Mouse (Mus musculus) heart, postnatal 25 days (tissue): ENCODE results near the gene Zcchc7. TPM values are rescaled to one million over a fixed set of nuclear protein-coding genes. Genes with fewer than 3 reads are reported as not detected.

Experiments used
- DNase-seq: peaks from one replicate; pipeline ENCODE4 v3.0.0; 2022; ENCODE audit warnings: low spot score
- intact Hi-C: fragments of 180-260 bp; cut with DNase I; formaldehyde crosslinking; loops from one replicate; pipeline ENCODE4 v1.15.1; 2025
- total RNA-seq, 2 experiments: library from RNA; stranded (reverse); gene quantifications; 2 replicates each; pipeline ENCODE4 v1.2.3; 2021

Zcchc7 gene
- total RNA-seq, 2 experiments from 2014 or later: 12.9 to 15.5 TPM

DNA sequence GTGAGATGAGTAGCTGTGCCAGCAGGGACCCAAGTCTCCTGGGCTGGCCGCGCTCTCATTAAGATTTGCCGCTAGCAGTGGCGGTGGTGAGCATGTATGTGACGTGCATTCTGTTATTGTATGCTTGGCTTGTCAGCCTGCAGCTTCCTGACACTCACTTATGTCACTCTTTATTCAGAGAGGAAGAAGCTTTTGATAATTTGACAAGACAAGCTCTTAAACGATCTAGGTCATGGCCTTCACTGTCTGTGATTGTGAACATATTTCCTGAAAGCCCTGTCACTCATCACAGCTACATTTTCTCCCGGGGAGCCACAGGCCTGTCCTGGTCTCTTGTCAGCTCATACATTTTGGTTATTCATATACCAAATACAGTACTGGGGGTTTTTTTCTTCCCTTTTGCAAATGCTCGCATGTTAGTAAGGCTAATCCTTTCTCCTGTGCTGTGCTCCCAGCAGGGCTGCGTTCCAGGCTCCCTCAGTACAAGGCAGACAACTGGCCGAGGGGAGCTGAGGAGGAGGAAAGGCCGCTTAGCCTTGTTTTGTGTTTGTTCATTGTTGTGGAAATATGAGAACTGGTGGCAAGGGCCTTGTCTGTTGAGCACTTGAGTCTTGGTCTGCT lies 150.1 kb downstream of the Zcchc7 start:
- intact Hi-C loops: loop anchor here (10.0 kb wide), 1 partner anchor 151 kb away; the partner anchor contains the start of gene Zcchc7
- no peak for DNase-seq

DNA sequence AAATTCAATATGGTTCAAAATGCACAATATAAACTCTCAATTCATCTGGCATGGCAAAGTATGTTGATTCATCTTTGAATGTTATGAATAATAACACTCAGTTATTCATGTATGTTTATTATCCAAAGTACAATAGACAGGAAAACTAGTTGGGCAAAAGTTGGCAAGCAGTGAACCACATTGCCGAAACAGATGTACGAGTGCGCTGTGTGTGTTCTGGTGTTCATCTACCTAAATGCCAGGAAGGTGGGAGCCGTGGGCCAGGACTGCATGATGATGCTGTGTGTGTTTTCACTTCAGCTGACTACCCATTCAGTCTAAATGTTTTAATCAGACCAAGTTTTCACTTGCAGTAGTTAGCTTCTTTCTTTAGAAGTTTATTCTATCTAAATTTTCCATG lies 150.7 kb downstream of the Zcchc7 start:
- intact Hi-C loops: loop anchor here (10.0 kb wide), 1 partner anchor 152 kb away; the partner anchor contains the start of gene Zcchc7
- no peak for DNase-seq

DNA sequence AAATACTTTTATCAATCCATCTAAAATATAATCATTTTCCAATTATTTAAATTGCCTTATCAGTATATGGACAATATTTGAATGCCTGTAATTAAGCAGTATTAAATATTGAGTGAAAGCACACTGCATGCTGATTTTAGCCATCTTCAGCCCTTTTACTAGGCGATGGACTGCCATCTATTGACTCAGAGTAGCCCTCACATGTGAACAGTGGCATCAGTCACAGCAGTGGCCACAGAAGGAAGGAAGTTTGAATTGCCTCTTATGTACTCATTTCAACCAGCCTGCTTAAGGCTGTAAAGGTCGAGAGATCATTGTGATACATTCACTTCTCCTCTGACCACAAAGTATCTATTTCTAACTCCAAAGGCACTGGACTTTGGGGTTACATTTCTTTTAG lies 154.4 kb downstream of the Zcchc7 start:
- intact Hi-C loops: loop anchor here (10.0 kb wide), 1 partner anchor 335 kb away; no protein-coding TSS in a partner anchor
- DNase-seq: no peak

DNA sequence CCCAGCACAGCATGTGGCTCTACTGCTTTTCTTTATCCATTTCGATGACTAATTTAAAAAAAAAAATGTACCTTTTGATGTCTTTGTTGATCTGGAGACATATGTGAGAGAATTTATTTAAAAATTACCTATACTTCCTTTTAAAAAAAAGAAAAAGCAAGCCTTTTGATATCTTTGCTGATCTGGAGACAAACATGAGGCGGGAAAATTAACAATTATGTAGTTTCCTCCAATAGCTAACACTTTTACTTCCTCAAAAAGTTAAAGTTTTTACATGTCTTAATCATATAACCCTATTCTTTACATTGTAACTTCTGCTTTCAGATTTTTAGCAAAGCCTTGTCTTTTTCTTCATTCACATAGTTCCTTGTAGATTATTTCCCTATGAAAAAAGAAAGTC lies 155.2 kb downstream of the Zcchc7 start:
- intact Hi-C loops: loop anchor here (10.0 kb wide), 1 partner anchor 336 kb away; no protein-coding TSS in a partner anchor
- DNase-seq: no peak

DNA sequence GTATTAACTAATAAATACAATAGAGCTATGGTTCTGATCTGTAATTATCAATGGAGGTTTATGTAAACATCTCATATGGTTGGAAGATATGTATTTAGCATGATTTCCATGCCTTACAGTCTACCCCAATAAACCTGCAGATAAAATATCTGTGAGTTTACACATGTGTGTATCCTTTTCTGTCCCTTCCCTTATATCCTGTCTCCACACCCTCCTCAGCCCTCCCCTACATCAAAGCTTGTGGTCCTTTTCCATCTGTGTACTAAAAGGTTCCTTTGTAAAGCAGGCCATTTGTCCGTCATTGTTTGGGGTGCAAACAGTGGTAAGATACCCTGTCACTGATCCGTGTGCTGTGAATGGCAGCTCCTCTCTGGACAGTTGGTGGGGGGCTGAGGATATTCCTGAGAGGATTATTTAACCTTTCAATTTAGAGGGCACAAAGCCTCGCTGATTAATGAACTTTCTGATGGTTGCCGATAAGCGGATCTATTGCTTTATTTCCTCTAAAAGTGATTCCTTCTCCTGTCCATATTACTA lies 161.7 kb downstream of the Zcchc7 start:
- intact Hi-C loops: loop anchor here (10.0 kb wide), 1 partner anchor 343 kb away; no protein-coding TSS in a partner anchor
- no peak for DNase-seq

DNA sequence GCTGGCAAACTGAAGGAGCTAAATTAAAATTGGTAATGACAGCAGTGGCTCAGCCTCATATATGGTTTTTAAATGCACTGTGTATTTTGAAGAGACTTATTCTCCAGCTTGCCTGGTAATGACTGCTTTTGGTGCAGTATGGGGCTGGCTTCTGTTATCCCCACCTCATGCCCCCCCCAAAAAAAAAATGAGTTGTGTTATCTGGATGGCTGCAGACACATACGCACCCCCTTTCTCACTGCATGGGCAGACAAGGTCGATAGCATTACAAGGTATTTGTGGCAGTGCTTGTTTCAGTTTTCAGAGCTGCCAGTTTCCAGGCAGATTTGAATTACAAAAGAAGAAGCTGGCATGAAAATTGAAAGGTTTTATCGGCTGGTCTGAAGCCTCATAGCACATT lies 162.2 kb downstream of the Zcchc7 start:
- intact Hi-C loops: loop anchor here (10.0 kb wide), 1 partner anchor 343 kb away; no protein-coding TSS in a partner anchor
- no peak for DNase-seq

DNA sequence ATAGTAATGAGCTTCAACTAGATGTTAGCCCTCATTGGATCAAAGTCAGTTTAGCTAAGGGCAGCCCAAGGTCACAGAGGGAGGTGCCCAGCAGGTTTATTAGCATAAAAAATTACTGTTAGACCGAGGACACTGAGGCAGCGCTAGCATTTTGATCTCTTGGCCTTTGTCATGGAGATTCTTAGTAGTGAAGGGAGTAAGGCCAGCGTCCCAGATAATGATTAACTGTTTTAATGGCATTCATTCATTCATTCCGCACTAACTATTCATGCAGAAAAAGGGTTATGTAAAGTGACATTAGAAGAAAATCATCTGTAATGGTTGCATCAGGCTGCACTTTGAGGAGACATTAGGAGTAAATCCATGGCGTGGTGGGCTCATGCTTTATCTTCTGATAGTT lies 165.2 kb downstream of the Zcchc7 start:
- DNase-seq: no peak
- intact Hi-C loops: no loop called here

DNA sequence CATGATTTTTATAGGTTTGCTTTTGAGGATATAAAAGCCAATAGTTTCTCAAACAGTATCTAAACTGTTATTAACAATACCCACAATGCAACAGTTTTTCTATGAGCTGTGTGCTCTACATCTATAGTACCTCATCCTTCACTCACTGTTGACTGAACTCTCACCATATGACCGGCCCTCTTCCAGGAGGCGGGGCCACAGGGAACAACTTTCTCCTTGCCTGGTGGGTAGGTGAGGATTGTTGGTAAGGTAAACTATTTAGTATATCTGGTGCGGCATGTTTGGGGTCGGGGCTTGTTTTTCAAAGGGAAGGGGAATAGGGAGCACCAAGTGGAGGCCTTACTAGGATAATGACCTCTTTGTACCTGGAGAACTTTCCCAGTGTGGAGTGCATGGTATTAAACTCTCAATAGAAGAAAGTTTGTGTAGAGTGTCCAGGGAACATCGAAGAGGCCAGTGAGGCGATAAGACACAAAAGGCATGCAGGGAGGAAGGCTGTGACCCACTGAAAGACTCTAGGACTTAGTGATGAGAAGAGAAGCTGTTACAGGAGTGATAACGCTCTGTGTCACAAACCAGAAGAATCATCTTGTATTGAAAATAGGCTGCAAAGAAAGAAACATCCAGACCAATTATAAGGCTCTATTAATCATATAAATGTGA lies 166.9 kb downstream of the Zcchc7 start:
- DNase-seq: no peak
- intact Hi-C loops: no loop called here

DNA sequence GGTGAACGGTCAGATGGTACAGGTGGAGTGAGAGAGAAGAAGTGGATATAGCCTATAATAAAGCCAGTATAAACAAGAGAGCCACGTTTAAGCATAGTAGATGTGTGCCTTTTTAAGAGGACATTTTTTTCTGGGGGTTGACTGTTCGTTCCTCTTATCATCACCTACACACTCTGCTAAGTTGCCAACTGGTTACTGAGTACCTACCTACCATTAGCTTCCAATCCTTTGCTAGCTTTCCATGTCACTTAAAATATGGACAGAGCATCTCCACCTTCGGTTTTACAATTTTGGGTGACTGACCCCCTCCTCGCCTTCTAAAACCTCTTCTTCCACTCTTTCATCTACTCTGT lies 167.4 kb downstream of the Zcchc7 start:
- intact Hi-C loops: no loop called here

DNA sequence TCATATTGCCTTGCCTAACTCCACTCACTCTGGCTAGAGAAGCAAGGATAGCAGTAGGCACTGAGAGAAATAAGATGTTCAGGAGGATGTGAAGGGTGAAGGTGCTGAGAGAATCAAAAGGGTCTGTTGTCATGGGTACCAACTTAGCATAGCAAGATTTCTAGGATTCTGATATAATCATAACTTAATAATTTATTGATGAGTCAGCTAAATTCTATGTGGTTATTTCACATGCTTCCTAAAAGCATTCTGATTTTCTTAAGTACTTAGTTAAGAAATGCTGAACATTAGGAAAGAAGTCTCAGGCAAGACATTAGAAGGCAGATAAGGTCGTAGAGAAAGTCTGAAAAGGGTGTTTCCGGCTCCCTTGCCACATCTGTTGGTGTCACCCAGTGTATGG lies 172.3 kb downstream of the Zcchc7 start:
- no peak for DNase-seq
- intact Hi-C loops: no loop called here

More for the DNA sequence above, 167.4 kb downstream of the Zcchc7 start:
- DNase-seq: no peak

DNA sequence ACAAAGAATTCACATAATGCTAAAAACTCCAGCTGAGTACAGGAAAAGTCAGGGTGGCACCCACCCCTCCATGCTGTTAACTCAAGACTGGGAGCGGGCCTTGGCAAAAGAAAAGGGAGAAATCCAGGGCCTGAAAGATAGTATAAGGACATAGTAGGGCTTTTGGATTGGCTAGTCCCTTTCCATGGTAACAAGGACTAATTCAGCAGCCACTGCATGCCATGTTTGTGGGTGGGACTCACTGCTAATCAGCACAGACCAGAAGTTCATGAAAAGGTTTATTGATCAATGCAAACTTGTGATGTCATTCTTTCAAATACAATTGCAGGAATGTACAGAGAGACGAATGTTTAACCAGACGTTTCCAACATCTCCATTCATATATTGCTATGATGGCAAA lies 173.1 kb downstream of the Zcchc7 start:
- intact Hi-C loops: no loop called here
- no peak for DNase-seq

DNA sequence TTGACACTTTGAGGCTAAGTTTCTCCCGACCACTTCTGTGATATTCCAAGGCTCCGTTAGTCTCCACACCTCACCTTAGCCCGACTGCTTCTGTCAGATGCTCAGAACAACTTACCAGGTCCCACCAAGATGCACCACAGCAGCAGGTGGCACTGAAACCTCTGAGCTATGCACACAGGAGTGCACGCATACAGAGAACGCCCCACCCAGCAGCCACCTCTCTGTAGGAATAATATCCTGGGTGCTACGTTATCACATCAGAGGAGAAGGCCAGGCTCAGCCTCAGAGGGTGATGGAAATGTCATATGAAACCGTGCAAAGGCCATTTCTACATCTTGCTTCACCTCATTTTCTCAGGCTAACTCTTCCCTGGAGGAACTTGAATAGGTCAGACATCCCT lies 174.7 kb downstream of the Zcchc7 start:
- intact Hi-C loops: no loop called here
- no peak for DNase-seq

DNA sequence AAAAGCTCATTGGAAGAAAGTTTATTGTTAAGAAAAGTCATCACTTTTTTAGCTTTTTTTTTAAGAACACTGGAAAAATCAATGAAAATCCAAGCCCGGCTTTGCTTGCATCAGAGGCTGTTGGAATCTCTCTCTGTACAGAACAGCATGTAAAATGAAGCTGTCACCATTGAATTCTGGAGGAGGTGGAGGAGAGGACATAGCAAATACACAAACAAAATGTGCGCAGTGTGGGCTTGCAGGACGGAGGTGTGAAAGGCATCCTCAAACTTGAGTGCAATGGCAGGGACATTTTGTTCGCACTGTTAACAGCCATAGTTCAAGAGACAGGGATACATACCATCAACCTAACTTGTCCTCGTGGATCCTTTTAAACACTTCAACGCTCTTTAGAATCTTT lies 176.1 kb downstream of the Zcchc7 start:
- intact Hi-C loops: no loop called here
- DNase-seq: no peak

DNA sequence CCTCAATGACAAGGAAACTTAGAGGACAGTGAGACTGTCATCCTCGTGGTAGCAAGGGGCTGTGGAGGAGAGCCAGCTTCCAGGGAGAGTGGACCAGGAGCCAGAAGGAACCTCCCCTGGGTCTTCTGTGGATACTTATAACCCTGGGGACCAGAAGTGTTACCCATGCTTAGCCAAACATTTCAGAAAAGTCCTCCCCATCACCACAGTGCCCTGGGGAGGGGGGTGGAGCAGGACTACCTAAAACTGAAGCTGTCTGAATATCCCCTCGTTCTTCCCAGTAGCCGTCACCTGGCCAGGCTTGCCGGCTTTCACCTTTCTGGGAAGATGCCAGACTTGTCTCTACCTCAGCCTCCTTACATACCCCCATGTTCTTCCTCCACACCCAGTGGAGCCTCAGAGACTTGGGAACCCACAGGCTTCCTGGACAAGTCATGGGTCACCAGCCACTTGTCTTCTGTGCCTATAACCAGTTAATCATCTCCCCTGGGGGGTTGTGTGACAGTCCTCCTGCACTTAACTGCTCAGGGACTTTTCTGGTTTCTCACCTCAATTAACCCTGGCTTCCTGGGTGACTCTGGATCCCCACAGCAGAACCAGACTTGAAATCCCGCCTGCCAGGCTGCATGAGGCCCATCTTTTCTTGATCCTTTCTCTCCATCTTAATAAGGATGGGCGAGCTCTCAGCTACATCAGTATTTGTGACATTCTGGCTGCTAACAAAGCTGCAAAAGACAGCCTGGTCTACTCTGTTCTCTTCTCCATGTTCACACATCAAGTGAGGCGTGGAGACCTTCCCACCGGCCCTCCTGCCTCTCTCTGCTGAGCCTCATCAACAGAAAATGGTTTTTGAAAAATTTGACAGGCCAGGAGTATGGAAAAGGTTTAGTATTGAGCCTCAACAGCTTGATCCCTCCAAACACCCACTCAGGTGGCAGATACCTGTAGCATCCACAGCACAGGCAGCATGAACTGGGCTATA lies 183.0 kb downstream of the Zcchc7 start:
- intact Hi-C loops: no loop called here
- DNase-seq: no peak

DNA sequence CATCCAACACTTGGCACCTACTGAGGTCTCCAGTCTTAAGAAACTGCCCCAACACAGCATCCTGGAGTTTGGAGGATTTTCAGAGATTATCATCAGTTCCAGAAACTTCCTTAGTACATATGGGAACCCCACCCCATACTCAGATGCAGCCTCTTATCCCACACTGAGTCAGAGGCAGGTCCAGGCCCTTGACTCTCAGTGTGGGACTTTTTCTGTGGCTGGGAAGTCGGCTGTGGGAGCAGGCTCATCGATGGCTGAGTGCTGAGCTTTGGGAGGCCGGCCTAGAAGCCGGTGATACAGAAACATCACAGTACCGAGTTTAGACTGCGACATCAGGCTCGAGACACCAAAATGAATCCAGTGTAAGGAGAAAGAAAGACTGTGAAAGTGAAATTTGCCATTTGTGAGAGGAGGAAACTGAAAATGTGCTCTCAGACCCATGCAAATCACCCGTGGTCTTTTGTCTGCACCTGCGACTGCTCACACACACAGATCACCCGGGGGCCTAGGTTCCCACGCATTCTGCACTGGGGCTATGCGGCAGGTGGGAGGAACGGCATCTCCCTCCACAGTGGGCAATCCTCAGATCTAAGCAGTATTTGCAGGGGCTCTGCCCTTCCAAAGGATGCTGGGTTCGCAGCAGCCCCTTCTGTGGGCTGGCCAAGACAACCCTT lies 184.0 kb downstream of the Zcchc7 start:
- DNase-seq: no peak
- intact Hi-C loops: no loop called here

DNA sequence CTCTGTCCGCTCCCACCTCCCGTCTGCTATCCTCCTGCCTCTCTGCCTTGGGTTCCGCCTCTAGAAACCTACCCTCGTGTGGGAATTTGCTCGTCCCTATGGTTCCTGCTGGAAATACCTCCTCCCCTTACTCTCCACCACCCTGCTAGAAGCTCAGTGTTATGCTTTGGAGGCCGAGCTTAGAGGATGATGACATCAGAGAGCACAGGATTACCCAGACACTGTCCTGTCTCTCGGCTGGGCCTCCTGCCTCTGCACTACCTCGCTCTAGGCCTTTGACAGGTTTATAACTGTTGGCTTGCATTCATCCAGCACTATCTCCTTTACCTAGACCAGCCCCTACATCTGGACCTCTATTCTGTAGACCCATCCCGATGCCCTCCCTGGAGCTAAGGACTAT lies 184.6 kb downstream of the Zcchc7 start:
- intact Hi-C loops: no loop called here
- no peak for DNase-seq

DNA sequence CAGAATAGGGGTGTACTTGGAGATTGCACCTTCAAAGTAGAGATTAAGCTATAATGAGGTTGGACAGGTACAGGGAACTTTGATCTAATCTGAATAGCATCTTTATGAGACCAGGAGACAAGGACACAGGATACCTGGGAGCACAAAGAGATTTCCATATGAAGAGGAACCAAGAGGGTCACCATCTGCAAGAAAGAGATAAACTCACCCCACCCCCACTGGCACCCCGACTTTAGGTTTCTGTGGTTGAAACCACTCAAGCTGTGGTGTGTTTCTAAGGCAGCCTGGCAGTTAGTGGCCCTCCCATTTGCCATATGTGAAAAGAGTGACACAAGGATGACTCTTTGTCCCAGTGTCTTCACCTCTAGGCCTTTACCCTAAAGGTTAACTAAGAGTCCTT lies 186.6 kb downstream of the Zcchc7 start:
- intact Hi-C loops: no loop called here
- DNase-seq: no peak

DNA sequence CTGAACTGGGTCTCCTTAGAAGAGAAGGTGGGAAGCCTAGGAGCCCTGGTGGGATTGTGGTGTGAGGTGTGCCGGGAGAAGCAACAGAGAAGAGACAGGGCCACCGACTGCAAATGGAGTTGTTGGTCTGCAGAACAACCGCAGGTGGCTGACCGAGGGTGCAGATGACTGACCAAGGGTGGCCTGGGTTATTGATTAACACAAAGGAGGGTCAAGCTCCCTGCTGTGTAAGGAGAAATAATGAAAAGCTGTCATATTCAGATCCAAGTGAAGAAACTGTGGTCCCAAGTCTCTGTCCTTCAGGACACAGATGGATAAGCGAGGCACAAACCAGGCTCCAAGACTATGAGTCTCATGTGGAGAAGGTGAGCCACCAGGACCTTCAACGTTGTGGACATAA lies 187.8 kb downstream of the Zcchc7 start:
- intact Hi-C loops: no loop called here
- no peak for DNase-seq

DNA sequence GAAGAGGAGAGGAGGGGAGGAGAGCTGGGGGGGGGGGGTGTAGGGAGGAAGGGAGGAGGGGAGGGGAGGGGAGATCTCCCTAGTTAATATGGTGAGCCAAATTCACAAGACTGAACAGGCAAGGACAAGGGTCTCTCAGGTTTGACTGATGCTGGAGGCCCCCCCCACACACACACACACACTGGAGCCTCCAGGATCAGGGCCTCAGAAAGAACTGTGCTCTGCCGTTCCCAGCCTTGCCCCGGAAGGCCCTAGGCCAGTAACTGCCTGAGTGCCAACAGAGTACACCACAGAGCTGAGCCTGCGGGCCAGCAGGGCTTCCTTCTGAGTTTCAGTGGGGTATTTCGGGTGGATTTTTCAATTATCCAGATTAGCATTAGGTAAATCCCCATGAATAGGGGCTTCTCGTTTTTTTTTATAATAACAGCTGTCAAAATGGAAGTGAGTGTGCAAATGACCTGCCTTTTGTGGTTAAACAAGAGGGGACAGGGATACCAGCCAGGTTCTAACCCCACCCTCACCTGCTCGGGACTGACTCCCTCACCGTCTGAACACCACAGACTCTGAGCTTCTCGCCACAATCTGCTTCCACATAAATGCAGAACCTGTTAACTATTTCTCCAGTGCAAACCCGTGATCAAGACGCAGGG lies 188.9 kb downstream of the Zcchc7 start:
- no peak for DNase-seq

More for the DNA sequence above, 188.9 kb downstream of the Zcchc7 start:
- intact Hi-C loops: no loop called here
